Comparison of ENCODE assay signal across 10 mouse cellular contexts in genomic region chr2:162636387-162637009, GRCm38 (mm10). TPM values are rescaled to one million over a fixed set of nuclear protein-coding genes. Genes with fewer than 3 reads are reported as not detected.
DNase-seq lines count a peak whose midpoint lies in the region; ATAC-seq lines count a peak whose summit lies in the region.
"Had no signal": no experiment of that assay in that cellular context is flagged by ENCODE, and none has a peak within 500 bp of the region (broad histone marks: within the 10 kb centered on the region; RNA-seq: fewer than 3 reads in every experiment).

No protein-coding gene starts in this region.

- ATAC-seq in midbrain, embryonic 16.5 days, result peak; percentile 72
- ATAC-seq in granulocyte monocyte progenitor cell, adult 5-6 weeks (replicated peaks; ENCODE audit: poor library complexity, severe bottlenecking), result no peak
- ATAC-seq: intestine, postnatal 0 days had no signal

- peak overlapping the region; percentile 68 for H3K27ac ChIP-seq in midbrain, embryonic 16.5 days (ENCODE audit: low read length)
- H3K27ac ChIP-seq: liver, embryonic 15.5 days had no signal

- intact Hi-C loops in left cerebral cortex, postnatal 10 days (cut with DNase I), result no loop called here

- no peak overlapping the region for H3K4me2 ChIP-seq in midbrain, embryonic 16.5 days (ENCODE audit: low read length)
- H3K4me2 ChIP-seq: liver, embryonic 15.5 days had no signal

- H3K9me3 ChIP-seq in midbrain, embryonic 16.5 days (replicated peaks; ENCODE audit: control insufficient read depth, low read length, poor library complexity, severe bottlenecking), result no peaks in the 10 kb centered on the region
- H3K9me3 ChIP-seq: liver, embryonic 15.5 days had no signal

- DNase-seq in brain, embryonic 18.5 days (ENCODE audit: low read depth, low spot score), result peak; percentile 58
- peak; percentile 32 to 65 for DNase-seq in frontal cortex, postnatal 14 days (ENCODE audit: low spot score in 2 of 2)
- DNase-seq in left cerebral cortex, postnatal 10 days (ENCODE audit: extremely low spot score in 1 of 2, low spot score in 2 of 2), result peak; percentile 48 to 68
- DNase-seq in kidney, adult 18-20 months, result no peak
- no peak for DNase-seq in embryo, embryonic 11 days
- no peak for DNase-seq in heart, adult 11 months

- peaks cover 9% of the 10 kb centered on the region for H3K27me3 ChIP-seq in midbrain, embryonic 16.5 days (ENCODE audit: control insufficient read depth, insufficient read depth, low read depth, low read length)
- H3K27me3 ChIP-seq: liver, embryonic 15.5 days had no signal

- H3K9ac ChIP-seq in midbrain, embryonic 16.5 days (ENCODE audit: low read depth, low read length), result no peak overlapping the region
- H3K9ac ChIP-seq: liver, embryonic 15.5 days had no signal

- H3K36me3 ChIP-seq in midbrain, embryonic 16.5 days (ENCODE audit: control insufficient read depth, insufficient read depth, low read length), result no peaks in the 10 kb centered on the region
- H3K36me3 ChIP-seq: liver, embryonic 15.5 days had no signal

- WGBS in midbrain, embryonic 16.5 days, result 36% methylated on average over 9 of the region's 9 CpGs

- H3K4me3 ChIP-seq in midbrain, embryonic 16.5 days (ENCODE audit: low read depth, low read length), result no peak overlapping the region
- H3K4me3 ChIP-seq: liver, embryonic 15.5 days had no signal

- H3K4me1 ChIP-seq in midbrain, embryonic 16.5 days (ENCODE audit: control insufficient read depth, insufficient read depth, low read length), result peaks cover 12% of the 10 kb centered on the region
- H3K4me1 ChIP-seq: liver, embryonic 15.5 days had no signal

RNA-seq across cellular contexts. Expression of gene Ptprt, which starts 24.4 kb away (rescaled TPM):
- total RNA-seq in left cerebral cortex, postnatal 10 days (2021), result 100 to 1,000 TPM in 1 of 2 experiments, 10 to 100 TPM in 1; 93.5 to 101 TPM
- polyA plus RNA-seq in midbrain, embryonic 16.5 days (2015; fragmentation: Nextera tagmentation; extraction: Ambion mirVana), result 11.7 and 12.4 TPM in 2 replicates
- not detected in 2 replicates for total RNA-seq in granulocyte monocyte progenitor cell, adult 5-6 weeks (2014; fragmentation: Nextera tagmentation)
- 0.13 TPM in 1 of 2 replicates, not detected in the other for total RNA-seq in granulocyte monocyte progenitor cell, adult 5-6 weeks (2017)

Comparison
In these comparisons a context has a peak if more than half of its experiments do, and no peak if none do; other contexts are left out.
1. DNase-seq: peak in brain, embryonic 18.5 days (single experiment), frontal cortex, postnatal 14 days (2 of 2) and left cerebral cortex, postnatal 10 days (2 of 2); none in kidney, adult 18-20 months (single experiment), embryo, embryonic 11 days (single experiment) and heart, adult 11 months (single experiment).
2. RNA of gene Ptprt, which starts 24.4 kb away (total RNA-seq): 93.5 to 101 TPM in left cerebral cortex, postnatal 10 days; 0.13 TPM in granulocyte monocyte progenitor cell, adult 5-6 weeks; every median in the first group is over 10 times any median in the second.